Mouse (Mus musculus) liver, embryonic 11.5 days (tissue): ENCODE measurements around the gene Bend3. TPM values are rescaled to one million over a fixed set of nuclear protein-coding genes. Genes with fewer than 3 reads are reported as not detected.
"Not testable (repeated sequence)": the region's sequence is repeated elsewhere in the genome, so short reads cannot be mapped to it uniquely, and the experiment has no call there.

Experiments used
- ATAC-seq: fragments of 200-750 bp; cut with Nextera tagmentation; replicated peaks from 2 replicates; pipeline ENCODE4 v1.8.0; 2017; ENCODE audit warnings: moderate number of reproducible peaks, mild to moderate bottlenecking, moderate TSS enrichment, moderate library complexity; ENCODE audit not compliant: low FRiP score
- DNase-seq: peaks from one replicate; pipeline ENCODE4 v3.0.0-alpha.2; 2017; ENCODE audit warnings: low spot score
- H3K27ac ChIP-seq: fragments of 300-500 bp; sonication (generic); 2 replicates; pipeline ENCODE4 v1.5.1; 2014; ENCODE audit warnings: mild to moderate bottlenecking, low read depth, low read length, control low read depth
- H3K27me3 ChIP-seq: fragments of 300-500 bp; sonication (generic); replicated peaks from 2 replicates; pipeline ENCODE4 v1.6.1; 2014; ENCODE audit warnings: low read length, mixed read lengths; ENCODE audit not compliant: control insufficient read depth, insufficient read depth
- H3K36me3 ChIP-seq: fragments of 300-500 bp; sonication (generic); 2 replicates; pipeline ENCODE4 v1.6.1; 2014; ENCODE audit warnings: mild to moderate bottlenecking, low read length, moderate library complexity, mixed read lengths; ENCODE audit not compliant: control insufficient read depth, insufficient read depth
- H3K4me1 ChIP-seq: fragments of 300-500 bp; sonication (generic); replicated peaks from 2 replicates; pipeline ENCODE4 v1.6.1; 2014; ENCODE audit warnings: low read length, mixed read lengths; ENCODE audit not compliant: control insufficient read depth, insufficient read depth
- H3K4me2 ChIP-seq: fragments of 300-500 bp; sonication (generic); 2 replicates; pipeline ENCODE4 v1.6.1; 2014; ENCODE audit warnings: mild to moderate bottlenecking, control low read depth, moderate library complexity
- H3K4me3 ChIP-seq: fragments of 300-500 bp; sonication (generic); 2 replicates; pipeline ENCODE4 v1.5.1; 2014; ENCODE audit warnings: low read depth, low read length, control low read depth
- H3K9ac ChIP-seq: fragments of 300-500 bp; sonication (generic); 2 replicates; pipeline ENCODE4 v1.6.1; 2014; ENCODE audit warnings: low read depth, low read length, control low read depth
- H3K9me3 ChIP-seq: fragments of 300-500 bp; sonication (generic); 2 replicates; pipeline ENCODE4 v1.6.1; 2016; ENCODE audit warnings: low read length, inconsistent platforms, mixed read lengths; ENCODE audit not compliant: control insufficient read depth
- WGBS: fragments of 180-500 bp; shearing (Covaris S2); extraction: QIAGEN DNeasy Blood & Tissue Kit; methylation state at CpG from one replicate; pipeline ENCODE4 v1.1.7; 2014; 5-methylcytosine and 5-hydroxymethylcytosine counted together
- polyA plus RNA-seq: library from polyadenylated mRNA; unstranded; fragments of >200 nt; fragmentation: Nextera tagmentation; extraction: Ambion mirVana; gene quantifications from 2 replicates; pipeline ENCODE4 v1.2.1, GENCODE M21; 2014

Bend3 gene
- polyA plus RNA-seq, 1 experiment from 2014 or later = 7.2 TPM

DNA sequence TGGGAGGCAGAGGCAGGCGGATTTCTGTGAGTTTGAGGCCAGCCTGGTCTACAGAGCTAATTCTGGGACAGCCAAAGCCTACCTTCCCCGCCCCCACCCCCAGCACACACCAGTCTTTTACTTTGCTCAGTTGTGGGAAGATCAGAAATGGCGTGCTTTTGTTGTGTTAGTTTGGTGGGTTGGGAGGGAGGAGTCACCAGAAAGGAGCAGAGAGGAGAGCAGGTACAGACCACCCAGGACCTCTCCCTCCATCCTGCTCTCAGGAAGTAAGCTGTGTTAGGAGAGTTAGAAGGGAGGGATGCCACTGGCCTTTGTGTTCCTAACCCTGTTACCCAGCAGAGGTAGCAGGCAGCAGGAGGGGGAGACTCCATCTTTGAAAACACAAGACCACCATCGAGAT is 28.4 kb downstream of the Bend3 start:
- DNase-seq (no peak), ATAC-seq (no peak)
- Histone ChIP-seq H3K36me3 (peaks cover 15% of the 10 kb centered on the region; the same call in 1 of the 2 replicates), H3K9me3 (no peaks in the 10 kb centered on the region), H3K27ac (no peak overlapping the region), H3K9ac (no peak overlapping the region), H3K4me1 (no peaks in the 10 kb centered on the region), H3K4me3 (no peak overlapping the region), H3K4me2 (no peak overlapping the region), H3K27me3 (no peaks in the 10 kb centered on the region)
- 75% methylated on average over 4 of the region's 4 CpGs for WGBS

DNA sequence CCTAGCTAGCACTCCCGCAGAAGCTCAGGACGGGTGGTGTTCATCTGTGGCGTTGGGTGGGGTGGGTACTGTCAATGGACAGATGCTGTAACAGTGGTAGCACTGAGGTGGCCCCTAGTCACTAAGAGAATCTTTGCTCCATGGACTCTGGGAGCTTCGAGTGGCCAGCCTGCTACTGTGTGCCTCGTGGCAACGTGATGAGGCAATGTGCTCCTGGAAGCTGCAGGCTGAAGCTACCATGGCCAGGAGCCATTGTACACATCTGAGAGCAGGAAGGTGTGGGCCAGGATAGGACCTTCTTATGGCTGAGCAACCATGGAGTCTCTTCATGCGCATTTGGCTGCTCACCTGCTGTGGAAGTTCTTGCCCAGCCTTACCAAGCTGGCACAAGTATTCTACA is 30.6 kb downstream of the Bend3 start:
- H3K4me2 ChIP-seq = no peak overlapping the region
- DNase-seq (no peak), ATAC-seq (no peak)
- H3K27ac ChIP-seq = no peak overlapping the region
- H3K9ac ChIP-seq = no peak overlapping the region
- H3K9me3 ChIP-seq = no peaks in the 10 kb centered on the region
- H3K4me3 ChIP-seq = no peak overlapping the region
- H3K4me1 ChIP-seq = no peaks in the 10 kb centered on the region
- no peaks in the 10 kb centered on the region for H3K27me3 ChIP-seq
- H3K36me3 ChIP-seq = peaks cover 21% of the 10 kb centered on the region
- 91% methylated on average over 7 of the region's 7 CpGs for WGBS

- Histone ChIP-seq H3K4me3 (no peak overlapping the region), H3K4me1 (no peaks in the 10 kb centered on the region), H3K9me3 (no peaks in the 10 kb centered on the region), H3K36me3 (peaks cover 21% of the 10 kb centered on the region), H3K27me3 (no peaks in the 10 kb centered on the region), H3K4me2 (no peak overlapping the region), H3K27ac (no peak overlapping the region), H3K9ac (no peak overlapping the region)
- ATAC-seq (no peak), DNase-seq (no peak)
- 90% methylated on average over 10 of the region's 10 CpGs for WGBS
Measured at GRCm38 (mm10) chr10:43512976-43513375, 34.3 kb downstream of the Bend3 start.

DNA sequence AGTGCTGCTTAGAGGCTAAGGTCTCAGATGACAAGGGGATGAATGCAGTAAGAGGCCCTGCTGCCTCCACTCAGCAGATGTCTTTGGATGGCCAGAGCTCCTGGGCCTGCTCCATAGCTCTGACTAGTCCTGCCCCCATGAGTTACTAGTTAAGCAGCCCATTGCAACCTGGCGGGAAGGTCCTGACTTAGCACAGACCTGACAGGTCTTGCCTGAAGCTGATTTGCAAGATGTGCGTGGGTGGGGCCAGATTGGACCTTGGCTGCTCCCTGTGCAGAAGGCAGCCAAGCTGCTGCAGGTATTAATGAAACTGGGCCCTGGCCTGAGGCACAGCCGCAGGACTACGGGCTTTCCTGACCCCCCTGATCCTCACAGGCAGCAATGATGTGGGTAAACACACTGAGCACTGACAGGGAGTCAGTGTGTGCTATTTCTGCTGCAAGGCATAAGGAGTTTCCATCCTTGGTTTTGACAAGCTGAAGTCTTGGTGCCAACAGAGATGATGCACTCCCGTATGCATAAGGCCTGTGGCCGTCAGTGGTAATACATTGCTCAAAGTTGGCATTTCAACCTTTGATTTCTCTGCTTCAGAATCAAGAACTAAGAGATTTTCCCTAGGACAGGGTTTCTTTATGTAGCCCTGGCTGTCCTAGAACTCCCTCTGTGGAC is 38.5 kb downstream of the Bend3 start:
- Histone ChIP-seq H3K9me3 (no peaks in the 10 kb centered on the region), H3K9ac (no peak overlapping the region), H3K4me2 (no peak overlapping the region), H3K27me3 (no peaks in the 10 kb centered on the region), H3K4me1 (no peaks in the 10 kb centered on the region), H3K4me3 (no peak overlapping the region), H3K27ac (no peak overlapping the region), H3K36me3 (peaks cover 6% of the 10 kb centered on the region)
- ATAC-seq (no peak), DNase-seq (no peak)
- WGBS = 65% methylated on average over 6 of the region's 6 CpGs

DNA sequence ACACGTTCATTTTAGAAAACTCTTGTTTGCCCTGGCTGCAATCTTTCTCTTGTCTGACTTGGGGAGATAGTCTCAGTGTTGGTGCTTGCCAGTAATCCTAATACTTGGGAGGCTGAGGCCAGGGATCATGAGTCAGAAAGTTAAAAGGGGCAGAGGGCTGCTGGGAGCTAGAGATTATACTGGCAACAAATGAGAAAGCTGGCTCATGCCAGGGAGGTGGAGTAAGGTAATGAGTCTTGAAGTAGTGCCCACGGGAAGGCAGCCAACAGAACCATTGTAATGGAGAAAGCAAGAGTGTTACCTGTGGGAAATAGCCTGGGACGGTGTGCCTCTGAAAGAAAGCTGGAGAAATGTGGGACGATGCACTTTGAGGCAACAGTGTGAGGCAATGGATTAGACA is 39.2 kb downstream of the Bend3 start:
- 69% methylated on average over 4 of the region's 4 CpGs for WGBS
- Histone ChIP-seq H3K27ac (no peak overlapping the region), H3K4me1 (no peaks in the 10 kb centered on the region), H3K4me3 (no peak overlapping the region), H3K4me2 (no peak overlapping the region), H3K9me3 (no peaks in the 10 kb centered on the region), H3K36me3 (peaks cover 4% of the 10 kb centered on the region), H3K9ac (no peak overlapping the region), H3K27me3 (no peaks in the 10 kb centered on the region)
- DNase-seq = no peak
- no peak for ATAC-seq

GRCm38 (mm10) chr10:43518368-43518767 is 39.7 kb downstream of the Bend3 start:
- Histone ChIP-seq H3K27ac (no peak overlapping the region), H3K9me3 (no peaks in the 10 kb centered on the region), H3K4me1 (no peaks in the 10 kb centered on the region), H3K4me2 (no peak overlapping the region), H3K4me3 (no peak overlapping the region), H3K27me3 (no peaks in the 10 kb centered on the region), H3K9ac (no peak overlapping the region), H3K36me3 (peaks cover under 1% of the 10 kb centered on the region; the same call in 1 of the 2 replicates)
- ATAC-seq (no peak), DNase-seq (no peak)
- WGBS = 68% methylated on average over 13 of the region's 13 CpGs

GRCm38 (mm10) chr10:43519977-43520376 is 41.3 kb downstream of the Bend3 start:
- Histone ChIP-seq H3K4me2 (no peak overlapping the region), H3K4me3 (no peak overlapping the region), H3K9me3 (no peaks in the 10 kb centered on the region), H3K36me3 (no peaks in the 10 kb centered on the region; the same call in 1 of the 2 replicates), H3K4me1 (no peaks in the 10 kb centered on the region), H3K9ac (no peak overlapping the region), H3K27ac (no peak overlapping the region), H3K27me3 (no peaks in the 10 kb centered on the region)
- DNase-seq (no peak), ATAC-seq (no peak)
- WGBS = 83% methylated on average over 2 of the region's 2 CpGs

- not testable (repeated sequence) for H3K27me3 ChIP-seq, H3K9ac ChIP-seq, H3K36me3 ChIP-seq, H3K4me1 ChIP-seq, H3K27ac ChIP-seq, DNase-seq, ATAC-seq, H3K4me3 ChIP-seq, H3K4me2 ChIP-seq, H3K9me3 ChIP-seq
- WGBS = 96% methylated on average over 10 of the region's 10 CpGs
Measured at GRCm38 (mm10) chr10:43523931-43524330, 45.3 kb downstream of the Bend3 start, which contains the start of gene Gm9803. Gene Gm9803 (plus strand): TSS chr10:43524084.
